Mouse (Mus musculus) midbrain, embryonic 16.5 days (tissue): ENCODE results near the gene Pkdcc. TPM values are rescaled to one million over a fixed set of nuclear protein-coding genes. Genes with fewer than 3 reads are reported as not detected.

Source experiments
- polyA plus RNA-seq: library from polyadenylated mRNA; unstranded; fragments of >200 nt; fragmentation: Nextera tagmentation; extraction: Ambion mirVana; gene quantifications from 2 replicates; pipeline ENCODE4 v1.2.1, GENCODE M21; 2015

Gene Pkdcc
- polyA plus RNA-seq, 1 experiment from 2014 or later: 4.3 TPM

Other genes with a start within 250 kb of the Pkdcc start
- 27.5 and 29.0 TPM in 2 replicates for gene Eml4, start 135.6 kb downstream of the Pkdcc start, polyA plus RNA-seq